ENCODE assay signal across 8 mouse cellular contexts in genomic region chr19:4190831-4191334, GRCm38 (mm10). TPM values are rescaled to one million over a fixed set of nuclear protein-coding genes. Genes with fewer than 3 reads are reported as not detected.
DNase-seq lines count a peak whose midpoint lies in the region; ATAC-seq and TF ChIP-seq lines count a peak whose summit lies in the region.

Gene Tbc1d10c, minus strand, starts transcription at chr19:4191284.

- H3K9me3 ChIP-seq in heart, embryonic 11.5 days (replicated peaks; ENCODE audit: control insufficient read depth, low read length) = no peaks in the 10 kb centered on the region
- no peaks in the 10 kb centered on the region for H3K9me3 ChIP-seq in kidney, postnatal 0 days (replicated peaks; ENCODE audit: low read length)
- H3K9me3 ChIP-seq in stomach, embryonic 15.5 days = no peaks in the 10 kb centered on the region

- peak within 1 kb of the TSS; percentile 87 for H3K27ac ChIP-seq in heart, embryonic 11.5 days (ENCODE audit: low read depth, low read length)
- peak within 1 kb of the TSS; percentile 76 for H3K27ac ChIP-seq in embryonic fibroblast, embryonic 13.5 days (ENCODE audit: insufficient read depth, low read length)
- H3K27ac ChIP-seq in kidney, postnatal 0 days = peak within 1 kb of the TSS; percentile 98
- peak within 1 kb of the TSS; percentile 96 for H3K27ac ChIP-seq in stomach, embryonic 15.5 days

- 52% methylated on average over 4 of the region's 4 CpGs for WGBS in heart, embryonic 11.5 days (ENCODE audit: insufficient replicate concordance)
- 25% methylated on average over 4 of the region's 4 CpGs for WGBS in kidney, postnatal 0 days
- 43% methylated on average over 4 of the region's 4 CpGs for WGBS in stomach, embryonic 15.5 days

- TF ChIP-seq POLR2A in embryonic fibroblast, embryonic 13.5 days (IDR thresholded peaks at IDR 0.05; ENCODE audit: low read depth, low read length) = no peak

- H3K4me2 ChIP-seq in heart, embryonic 11.5 days = peak within 1 kb of the TSS; percentile 89
- peak within 1 kb of the TSS; percentile 83 for H3K4me2 ChIP-seq in kidney, postnatal 0 days (ENCODE audit: low read length)
- H3K4me2 ChIP-seq in stomach, embryonic 15.5 days = peak within 1 kb of the TSS; percentile 88

- no peaks in the 10 kb centered on the region for H3K27me3 ChIP-seq in heart, embryonic 11.5 days (ENCODE audit: control insufficient read depth, insufficient read depth, low read length)
- no peaks in the 10 kb centered on the region for H3K27me3 ChIP-seq in kidney, postnatal 0 days (ENCODE audit: insufficient read depth, low read length)
- H3K27me3 ChIP-seq in stomach, embryonic 15.5 days (replicated peaks) = no peaks in the 10 kb centered on the region

- no peak for DNase-seq in heart, adult 8-10 months (ENCODE audit: low spot score)
- no peak for DNase-seq in kidney, postnatal 0 days (ENCODE audit: low spot score)
- DNase-seq in right cerebral cortex, postnatal 25 days = no peak
- no peak for DNase-seq in left cerebral cortex, postnatal 4 days

- H3K9ac ChIP-seq in heart, embryonic 11.5 days (ENCODE audit: low read depth, low read length) = peak within 1 kb of the TSS; percentile 93
- H3K9ac ChIP-seq in kidney, postnatal 0 days (ENCODE audit: low read depth, low read length) = peak within 1 kb of the TSS; percentile 99
- H3K9ac ChIP-seq in stomach, embryonic 15.5 days = peak within 1 kb of the TSS; percentile 99

- no peak for TF ChIP-seq CTCF in embryonic fibroblast, embryonic 13.5 days (IDR thresholded peaks at IDR 0.05; ENCODE audit: borderline replicate concordance, insufficient read depth, low read length)
- TF ChIP-seq CTCF in kidney, postnatal 0 days (IDR thresholded peaks at IDR 0.05; ENCODE audit: low read depth) = no peak

- H3K4me3 ChIP-seq in heart, embryonic 11.5 days (ENCODE audit: low read depth, low read length) = peak within 1 kb of the TSS; percentile 61
- H3K4me3 ChIP-seq in embryonic fibroblast, embryonic 13.5 days (ENCODE audit: insufficient read depth, low read length) = peak within 1 kb of the TSS; percentile 94
- H3K4me3 ChIP-seq in kidney, postnatal 0 days (replicated peaks; ENCODE audit: low read depth, low read length) = peak within 1 kb of the TSS; percentile 94
- H3K4me3 ChIP-seq in stomach, embryonic 15.5 days (replicated peaks) = peak within 1 kb of the TSS; percentile 93

- peaks cover 13% of the 10 kb centered on the region for H3K36me3 ChIP-seq in heart, embryonic 11.5 days (ENCODE audit: control insufficient read depth, insufficient read depth, low read length)
- H3K36me3 ChIP-seq in kidney, postnatal 0 days (ENCODE audit: insufficient read depth, low read length) = peaks cover 20% of the 10 kb centered on the region
- peaks cover 26% of the 10 kb centered on the region for H3K36me3 ChIP-seq in stomach, embryonic 15.5 days

- no peak for ATAC-seq in heart, embryonic 11.5 days (replicated peaks; ENCODE audit: insufficient number of reproducible peaks, low FRiP score, low TSS enrichment)
- ATAC-seq in kidney, postnatal 0 days (replicated peaks; ENCODE audit: low FRiP score, low read depth) = no peak
- ATAC-seq in megakaryocyte, adult 5-6 weeks (ENCODE audit: poor library complexity, severe bottlenecking) = peak; percentile 72
- no peak for ATAC-seq in stomach, embryonic 15.5 days (ENCODE audit: insufficient read depth, low FRiP score, low read depth)

- peaks cover 25% of the 10 kb centered on the region for H3K4me1 ChIP-seq in heart, embryonic 11.5 days (ENCODE audit: control insufficient read depth, insufficient read depth, low read length)
- peaks cover 10% of the 10 kb centered on the region for H3K4me1 ChIP-seq in embryonic fibroblast, embryonic 13.5 days (ENCODE audit: control insufficient read depth, insufficient read depth, low read length)
- H3K4me1 ChIP-seq in kidney, postnatal 0 days (replicated peaks; ENCODE audit: insufficient read depth, low read length) = peaks cover 18% of the 10 kb centered on the region
- H3K4me1 ChIP-seq in stomach, embryonic 15.5 days = peaks cover 19% of the 10 kb centered on the region

- intact Hi-C loops in left cerebral cortex, postnatal 4 days (cut with DNase I) = no loop called here

RNA-seq across cellular contexts. Expression of gene Tbc1d10c, which starts in this region (rescaled TPM):
- 1.0 and 1.3 TPM in 2 replicates for polyA plus RNA-seq in heart, embryonic 11.5 days (2014; fragmentation: Nextera tagmentation; extraction: Ambion mirVana)
- total RNA-seq in heart, adult 8-10 months (2022) = 10 to 100 TPM in 2 of 4 experiments, 1 to 10 TPM in 2; 8.6 to 19.6 (median 12.4) TPM
- 0.25 and 0.42 TPM in 2 replicates for polyA plus RNA-seq in embryonic fibroblast, embryonic 13.5 days (2011; ENCODE audit: insufficient read length, low read depth, missing spikeins)
- 3.5 and 3.9 TPM in 2 replicates for polyA plus RNA-seq in kidney, postnatal 0 days (2015; fragmentation: Nextera tagmentation; extraction: Ambion mirVana)
- total RNA-seq in megakaryocyte, adult 5-6 weeks (2015) = 52.8 and 59.9 TPM in 2 replicates
- total RNA-seq in megakaryocyte, adult 5-6 weeks (2017) = 21.5 and 33.5 TPM in 2 replicates
- 3.0 and 4.0 TPM in 2 replicates for polyA plus RNA-seq in stomach, embryonic 15.5 days (2015; fragmentation: Nextera tagmentation; extraction: Ambion mirVana)
- total RNA-seq in left cerebral cortex, postnatal 4 days (2021) = 1 to 10 TPM; 2.1 to 2.4 TPM
